ENCODE assay signal across 10 mouse cellular contexts in genomic region chr16:35255981-35256380, GRCm38 (mm10).
DNase-seq lines count a peak whose midpoint lies in the region; ATAC-seq and TF ChIP-seq lines count a peak whose summit lies in the region.
"Had no signal": no experiment of that assay in that cellular context is flagged by ENCODE, and none has a peak within 500 bp of the region (broad histone marks: within the 10 kb centered on the region; RNA-seq: fewer than 3 reads in every experiment).

No protein-coding gene starts in this region.

- no peaks in the 10 kb centered on the region for H3K4me1 ChIP-seq in embryonic facial prominence, embryonic 14.5 days (ENCODE audit: control insufficient read depth, insufficient read depth, low read length)
- peaks cover 16% of the 10 kb centered on the region; the same call in 1 of the 2 replicates for H3K4me1 ChIP-seq in embryonic facial prominence, embryonic 10.5 days
- H3K4me1 ChIP-seq in stomach, embryonic 16.5 days (ENCODE audit: control insufficient read depth, insufficient read depth, low read length), result no peaks in the 10 kb centered on the region
- no peaks in the 10 kb centered on the region for H3K4me1 ChIP-seq in stomach, postnatal 0 days (replicated peaks; ENCODE audit: control insufficient read depth, insufficient read depth)
- peaks cover 82% of the 10 kb centered on the region for H3K4me1 ChIP-seq in heart, embryonic 13.5 days
- H3K4me1 ChIP-seq: intestine, embryonic 15.5 days had no signal

- H3K36me3 ChIP-seq in embryonic facial prominence, embryonic 14.5 days (ENCODE audit: control insufficient read depth, insufficient read depth, low read length), result no peaks in the 10 kb centered on the region
- no peaks in the 10 kb centered on the region for H3K36me3 ChIP-seq in embryonic facial prominence, embryonic 10.5 days (replicated peaks)
- H3K36me3 ChIP-seq in stomach, embryonic 16.5 days (ENCODE audit: control insufficient read depth, insufficient read depth, low read length), result no peaks in the 10 kb centered on the region
- H3K36me3 ChIP-seq in stomach, postnatal 0 days (ENCODE audit: control insufficient read depth, insufficient read depth, low read length), result no peaks in the 10 kb centered on the region
- peaks cover 10% of the 10 kb centered on the region; the same call in 1 of the 2 replicates for H3K36me3 ChIP-seq in heart, embryonic 13.5 days
- H3K36me3 ChIP-seq: intestine, embryonic 15.5 days had no signal

- TF ChIP-seq CTCF in stomach, postnatal 0 days (IDR thresholded peaks at IDR 0.05; ENCODE audit: low read depth), result no peak

- no peaks in the 10 kb centered on the region for H3K27me3 ChIP-seq in embryonic facial prominence, embryonic 14.5 days (replicated peaks; ENCODE audit: control insufficient read depth, insufficient read depth, low read length)
- 0 out of 2 replicates have a peak, but pooled peaks cover 4% of the 10 kb centered on the region for H3K27me3 ChIP-seq in embryonic facial prominence, embryonic 10.5 days (replicated peaks; ENCODE audit: low read depth, poor library complexity, severe bottlenecking)
- no peaks in the 10 kb centered on the region for H3K27me3 ChIP-seq in stomach, embryonic 16.5 days (ENCODE audit: control insufficient read depth, insufficient read depth, low read length)
- no peaks in the 10 kb centered on the region for H3K27me3 ChIP-seq in stomach, postnatal 0 days (ENCODE audit: control insufficient read depth, insufficient read depth, low read length)
- no peaks in the 10 kb centered on the region for H3K27me3 ChIP-seq in heart, embryonic 13.5 days (replicated peaks)
- H3K27me3 ChIP-seq: intestine, embryonic 15.5 days had no signal

- H3K9ac ChIP-seq in embryonic facial prominence, embryonic 14.5 days (ENCODE audit: low read depth, low read length), result no peak overlapping the region
- H3K9ac ChIP-seq in stomach, embryonic 16.5 days (ENCODE audit: low read length), result peak overlapping the region; percentile 24; the same call in 1 of the 2 replicates
- no peak overlapping the region for H3K9ac ChIP-seq in stomach, postnatal 0 days (ENCODE audit: low read length)
- H3K9ac ChIP-seq in heart, embryonic 13.5 days, result peak overlapping the region; percentile 60
- H3K9ac ChIP-seq: intestine, embryonic 15.5 days had no signal

- TF ChIP-seq EP300 in stomach, postnatal 0 days (optimal IDR thresholded peaks at IDR 0.05), result no peak

- DNase-seq in embryonic facial prominence, embryonic 14.5 days (ENCODE audit: low spot score), result peak; percentile 59
- no peak for DNase-seq in embryonic facial prominence, embryonic 10.5 days (ENCODE audit: low spot score)
- DNase-seq in stomach, postnatal 0 days (ENCODE audit: low spot score), result no peak
- DNase-seq in spleen, postnatal 36 days (ENCODE audit: low spot score in 2 of 2), result no peak
- no peak for DNase-seq in left cerebral cortex, postnatal 10 days (ENCODE audit: extremely low spot score in 1 of 2, low spot score in 2 of 2)
- DNase-seq: gastrocnemius, postnatal 25 days; midbrain, embryonic 14.5 days had no signal

- H3K4me2 ChIP-seq in embryonic facial prominence, embryonic 14.5 days (ENCODE audit: low read depth, low read length), result no peak overlapping the region
- no peak overlapping the region for H3K4me2 ChIP-seq in stomach, embryonic 16.5 days (ENCODE audit: low read depth, low read length)
- H3K4me2 ChIP-seq in stomach, postnatal 0 days (replicated peaks; ENCODE audit: low read depth), result no peak overlapping the region
- H3K4me2 ChIP-seq in heart, embryonic 13.5 days, result peak overlapping the region; percentile 50
- H3K4me2 ChIP-seq: intestine, embryonic 15.5 days had no signal

- no peak overlapping the region for H3K27ac ChIP-seq in embryonic facial prominence, embryonic 14.5 days (replicated peaks; ENCODE audit: low read depth, low read length)
- no peak overlapping the region for H3K27ac ChIP-seq in embryonic facial prominence, embryonic 10.5 days (replicated peaks)
- H3K27ac ChIP-seq in stomach, embryonic 16.5 days (ENCODE audit: low read length), result no peak overlapping the region
- no peak overlapping the region for H3K27ac ChIP-seq in stomach, postnatal 0 days (replicated peaks)
- peak overlapping the region; percentile 95 for H3K27ac ChIP-seq in heart, embryonic 13.5 days (replicated peaks)
- H3K27ac ChIP-seq: intestine, embryonic 15.5 days had no signal

- 63% methylated on average over 8 of the region's 11 CpGs for WGBS in embryonic facial prominence, embryonic 14.5 days
- 85% methylated on average over 11 of the region's 11 CpGs for WGBS in embryonic facial prominence, embryonic 10.5 days
- 64% methylated on average over 11 of the region's 11 CpGs for WGBS in stomach, embryonic 16.5 days
- WGBS in stomach, postnatal 0 days, result 53% methylated on average over 11 of the region's 11 CpGs
- WGBS in heart, embryonic 13.5 days, result 12% methylated on average over 11 of the region's 11 CpGs

- peak; percentile 72 for ATAC-seq in embryonic facial prominence, embryonic 14.5 days (ENCODE audit: low read depth)
- ATAC-seq in stomach, embryonic 16.5 days (ENCODE audit: insufficient read depth, low FRiP score), result no peak
- no peak; the same call in 1 of the 2 replicates for ATAC-seq in stomach, postnatal 0 days (ENCODE audit: low FRiP score, low TSS enrichment)
- no peak; the same call in 1 of the 2 replicates for ATAC-seq in heart, embryonic 13.5 days (ENCODE audit: extremely low read depth, insufficient number of reproducible peaks, low FRiP score, low TSS enrichment)
- ATAC-seq: intestine, embryonic 15.5 days had no signal

- no peaks in the 10 kb centered on the region for H3K9me3 ChIP-seq in embryonic facial prominence, embryonic 14.5 days (ENCODE audit: control insufficient read depth, low read length)
- H3K9me3 ChIP-seq in embryonic facial prominence, embryonic 10.5 days, result no peaks in the 10 kb centered on the region
- H3K9me3 ChIP-seq in stomach, embryonic 16.5 days (replicated peaks; ENCODE audit: control insufficient read depth, low read length), result no peaks in the 10 kb centered on the region
- no peaks in the 10 kb centered on the region for H3K9me3 ChIP-seq in stomach, postnatal 0 days (ENCODE audit: control insufficient read depth, low read length)
- H3K9me3 ChIP-seq in heart, embryonic 13.5 days, result no peaks in the 10 kb centered on the region
- H3K9me3 ChIP-seq: intestine, embryonic 15.5 days had no signal

- H3K4me3 ChIP-seq in embryonic facial prominence, embryonic 14.5 days (ENCODE audit: low read depth, low read length), result no peak overlapping the region
- no peak overlapping the region for H3K4me3 ChIP-seq in embryonic facial prominence, embryonic 10.5 days
- H3K4me3 ChIP-seq in stomach, embryonic 16.5 days (replicated peaks; ENCODE audit: low read length), result no peak overlapping the region
- H3K4me3 ChIP-seq in stomach, postnatal 0 days (ENCODE audit: low read depth, low read length), result no peak overlapping the region
- no peak overlapping the region for H3K4me3 ChIP-seq in heart, embryonic 13.5 days
- H3K4me3 ChIP-seq: intestine, embryonic 15.5 days had no signal

- intact Hi-C loops in left cerebral cortex, postnatal 10 days (cut with DNase I), result no loop called here

Comparison
In these comparisons a context has a peak if more than half of its experiments do, and no peak if none do; other contexts are left out.
1. H3K9ac ChIP-seq: peak in stomach, embryonic 16.5 days (single experiment) and heart, embryonic 13.5 days (single experiment); none in embryonic facial prominence, embryonic 14.5 days (single experiment) and stomach, postnatal 0 days (single experiment).